Mouse (Mus musculus) cerebellum, adult 2 months (tissue): Measurements from ENCODE around the gene Gm38100.

Source experiments
- CTCF ChIP-seq: fragments of 200-500 bp; IDR thresholded peaks from 2 replicates; pipeline ENCODE4 v1.5.1; 2011; ENCODE audit warnings: low read depth, mild to moderate bottlenecking, control low read depth, low read length, moderate library complexity, borderline replicate concordance; ENCODE audit not compliant: insufficient read depth
- POLR2A ChIP-seq: fragments of 200-500 bp; IDR thresholded peaks from 2 replicates; pipeline ENCODE4 v1.6.1; 2011; ENCODE audit warnings: low read length, control low read depth, borderline replicate concordance; ENCODE audit not compliant: insufficient read depth

GRCm38 (mm10) chr1:175931391-175931790 is 11.3 kb downstream of the Gm38100 start:
- TF ChIP-seq POLR2A (no peak), CTCF (no peak)
